Mouse (Mus musculus) testis, adult 10 weeks (tissue): ENCODE measurements around the gene Fan1. TPM values are rescaled to one million over a fixed set of nuclear protein-coding genes. Genes with fewer than 3 reads are reported as not detected.

Experiments used
- polyA plus RNA-seq: library from polyadenylated mRNA; stranded (reverse); fragments of 350-450 nt; fragmentation: Illumina TruSeq; extraction: RNeasy Lipid Tissue Mini Kit (QIAGEN cat#74804); gene quantifications from one replicate; pipeline ENCODE4 v1.2.3, GENCODE M21; 2014; ENCODE audit warnings: low read depth, low replicate concordance

The Fan1 gene
- polyA plus RNA-seq, result 2.1 TPM

GRCm38 (mm10) chr7:64373830-64374562 is at the start of gene Fan1:
Fan1 (minus strand) TSS chr7:64374095.

GRCm38 (mm10) chr7:64392122-64392818 is 18.4 kb upstream of the Fan1 start, which contains the start of the genes Mphosph10 and Mcee:
Mphosph10 (minus strand) TSS chr7:64392268.
Mcee (plus strand) TSS chr7:64392607.

Other genes with a start within 250 kb of the Fan1 start
- gene Trpm1, start 220.3 kb downstream of the Fan1 start, polyA plus RNA-seq, result 2.1 TPM
- gene Mtmr10, start 86.4 kb downstream of the Fan1 start, polyA plus RNA-seq, result 13.4 TPM
- 60.8 TPM for gene Mphosph10, start 18.2 kb upstream of the Fan1 start, polyA plus RNA-seq
- 26.9 TPM for gene Mcee, start 18.5 kb upstream of the Fan1 start, polyA plus RNA-seq
- gene Apba2, start 127.6 kb upstream of the Fan1 start, polyA plus RNA-seq, result not detected